Mouse (Mus musculus) T-cell, adult 2 months (primary cell): ENCODE results near the gene Caln1.

Experiments
- DNase-seq: peaks from one replicate; pipeline ENCODE4 v3.0.0; 2022; ENCODE audit warnings: low spot score

Gene Caln1

GRCm38 (mm10) chr5:130811966-130812365, 442.7 kb downstream of the Caln1 start:
- no peak for DNase-seq

GRCm38 (mm10) chr5:130812556-130812955, 443.3 kb downstream of the Caln1 start:
- DNase-seq = no peak

- no peak for DNase-seq
Measured at GRCm38 (mm10) chr5:130813089-130813488, 443.8 kb downstream of the Caln1 start.

GRCm38 (mm10) chr5:130815352-130815751, 446.1 kb downstream of the Caln1 start:
- DNase-seq = no peak

GRCm38 (mm10) chr5:130820021-130820648, 450.9 kb downstream of the Caln1 start:
- DNase-seq = no peak

GRCm38 (mm10) chr5:130820661-130821060, 451.4 kb downstream of the Caln1 start:
- DNase-seq = no peak

- no peak for DNase-seq
Measured at GRCm38 (mm10) chr5:130825797-130826196, 456.5 kb downstream of the Caln1 start.

- no peak for DNase-seq
Measured at GRCm38 (mm10) chr5:130848562-130848961, 479.3 kb downstream of the Caln1 start.

GRCm38 (mm10) chr5:130849610-130850009, 480.4 kb downstream of the Caln1 start:
- DNase-seq = no peak

GRCm38 (mm10) chr5:130852182-130852581, 482.9 kb downstream of the Caln1 start:
- no peak for DNase-seq

GRCm38 (mm10) chr5:130853371-130853770, 484.1 kb downstream of the Caln1 start:
- DNase-seq = peak; percentile 25

- DNase-seq = no peak
Measured at GRCm38 (mm10) chr5:130854430-130854829, 485.2 kb downstream of the Caln1 start.

- no peak for DNase-seq
Measured at GRCm38 (mm10) chr5:130858148-130858547, 488.9 kb downstream of the Caln1 start.

- no peak for DNase-seq
Measured at GRCm38 (mm10) chr5:130858706-130859105, 489.5 kb downstream of the Caln1 start.

- DNase-seq = no peak
Measured at GRCm38 (mm10) chr5:130859736-130860135, 490.5 kb downstream of the Caln1 start.

- DNase-seq = no peak
Measured at GRCm38 (mm10) chr5:130862302-130862701, 493.0 kb downstream of the Caln1 start.

- DNase-seq = no peak
Measured at GRCm38 (mm10) chr5:130869869-130870268, 500.6 kb downstream of the Caln1 start.

GRCm38 (mm10) chr5:130871086-130871485, 501.8 kb downstream of the Caln1 start:
- DNase-seq = no peak

GRCm38 (mm10) chr5:130875391-130875790, 506.1 kb downstream of the Caln1 start:
- no peak for DNase-seq

- no peak for DNase-seq
Measured at GRCm38 (mm10) chr5:130880331-130880730, 511.1 kb downstream of the Caln1 start.

- DNase-seq = no peak
Measured at GRCm38 (mm10) chr5:130891735-130892134, 522.5 kb downstream of the Caln1 start.

- no peak for DNase-seq
Measured at GRCm38 (mm10) chr5:130895991-130896390, 526.7 kb downstream of the Caln1 start.
